Mouse (Mus musculus) embryonic facial prominence, embryonic 12.5 days (tissue): Measurements from ENCODE around the gene Bex2. TPM values are rescaled to one million over a fixed set of nuclear protein-coding genes. Genes with fewer than 3 reads are reported as not detected.
"Not testable (repeated sequence)": the region's sequence is repeated elsewhere in the genome, so short reads cannot be mapped to it uniquely, and the experiment has no call there.

Experiments used
- ATAC-seq: fragments of 200-750 bp; cut with Nextera tagmentation; 2 replicates; pipeline ENCODE4 v1.8.0; 2017; ENCODE audit not compliant: insufficient number of reproducible peaks, insufficient read depth, low FRiP score, low TSS enrichment
- H3K27ac ChIP-seq: fragments of 300-500 bp; sonication (generic); 2 replicates; pipeline ENCODE4 v1.5.1; 2016; ENCODE audit warnings: mild to moderate bottlenecking
- H3K27me3 ChIP-seq: fragments of 300-500 bp; sonication (generic); 2 replicates; pipeline ENCODE4 v1.6.1; 2016; ENCODE audit warnings: mild to moderate bottlenecking, moderate library complexity
- H3K36me3 ChIP-seq: fragments of 300-500 bp; sonication (generic); 2 replicates; pipeline ENCODE4 v1.6.1; 2016; ENCODE audit warnings: mild to moderate bottlenecking
- H3K4me1 ChIP-seq: fragments of 300-500 bp; sonication (generic); 2 replicates; pipeline ENCODE4 v1.6.1; 2016
- H3K4me2 ChIP-seq: fragments of 300-500 bp; sonication (generic); replicated peaks from 2 replicates; pipeline ENCODE4 v1.6.1; 2016; ENCODE audit warnings: mild to moderate bottlenecking, moderate library complexity
- H3K4me3 ChIP-seq: fragments of 300-500 bp; sonication (generic); 2 replicates; pipeline ENCODE4 v1.5.1; 2016; ENCODE audit warnings: mild to moderate bottlenecking
- H3K9ac ChIP-seq: fragments of 300-500 bp; sonication (generic); 2 replicates; pipeline ENCODE4 v1.6.1; 2016; ENCODE audit warnings: mild to moderate bottlenecking, moderate library complexity
- H3K9me3 ChIP-seq: fragments of 300-500 bp; sonication (generic); 2 replicates; pipeline ENCODE4 v1.6.1; 2016; ENCODE audit warnings: mild to moderate bottlenecking, moderate library complexity
- WGBS: fragments of 180-500 bp; shearing (Covaris S2); methylation state at CpG from one replicate; pipeline ENCODE4 v1.1.7; 2016; 5-methylcytosine and 5-hydroxymethylcytosine counted together
- polyA plus RNA-seq: library from polyadenylated mRNA; unstranded; fragments of >200 nt; fragmentation: Nextera tagmentation; extraction: Ambion mirVana; gene quantifications from 2 replicates; pipeline ENCODE4 v1.2.1, GENCODE M21; 2016

Gene Bex2
- polyA plus RNA-seq, 1 experiment from 2014 or later = 192 TPM

GRCm38 (mm10) chrX:136051219-136051618, 16.8 kb downstream of the Bex2 start:
- no peak overlapping the region for H3K27ac ChIP-seq
- no peaks in the 10 kb centered on the region for H3K36me3 ChIP-seq
- no peak overlapping the region for H3K4me3 ChIP-seq
- no peak overlapping the region for H3K9ac ChIP-seq
- no peaks in the 10 kb centered on the region for H3K9me3 ChIP-seq
- H3K4me2 ChIP-seq = no peak overlapping the region
- 71% methylated on average over 2 of the region's 2 CpGs for WGBS
- H3K27me3 ChIP-seq = no peaks in the 10 kb centered on the region
- H3K4me1 ChIP-seq = no peaks in the 10 kb centered on the region
- ATAC-seq = no peak

DNA sequence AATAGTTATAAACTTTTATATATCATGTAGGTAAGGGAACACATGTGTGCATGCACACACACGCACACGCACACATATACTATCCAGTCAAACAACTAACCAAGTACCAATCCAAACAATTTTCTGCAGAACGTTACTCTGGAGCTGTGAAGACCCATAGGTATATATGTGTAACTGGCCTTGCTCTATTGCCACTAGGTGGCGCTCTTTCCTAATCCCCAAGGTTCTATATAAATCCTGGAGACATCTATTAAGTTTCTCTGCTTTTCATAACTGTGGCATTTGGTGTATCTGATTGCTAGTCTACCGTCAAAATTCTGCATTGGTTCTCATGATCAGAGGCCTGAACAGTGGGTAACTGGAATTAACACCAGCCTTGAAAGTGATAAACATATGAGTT, 20.5 kb downstream of the Bex2 start:
- Histone ChIP-seq H3K4me3 (no peak overlapping the region), H3K9me3 (no peaks in the 10 kb centered on the region)
- ATAC-seq = no peak

GRCm38 (mm10) chrX:136043726-136044125, 24.3 kb downstream of the Bex2 start:
- Histone ChIP-seq H3K4me1 (no peaks in the 10 kb centered on the region), H3K27ac (no peak overlapping the region), H3K36me3 (no peaks in the 10 kb centered on the region), H3K9ac (no peak overlapping the region), H3K9me3 (no peaks in the 10 kb centered on the region), H3K27me3 (no peaks in the 10 kb centered on the region), H3K4me2 (no peak overlapping the region), H3K4me3 (no peak overlapping the region)
- 92% methylated on average over 1 of the region's 1 CpGs for WGBS
- ATAC-seq = no peak

More for the DNA sequence above, 20.5 kb downstream of the Bex2 start:
- Histone ChIP-seq H3K36me3 (no peaks in the 10 kb centered on the region), H3K4me2 (no peak overlapping the region), H3K27me3 (no peaks in the 10 kb centered on the region), H3K4me1 (no peaks in the 10 kb centered on the region), H3K27ac (no peak overlapping the region), H3K9ac (no peak overlapping the region)
- WGBS = 17% methylated on average over 5 of the region's 5 CpGs

DNA sequence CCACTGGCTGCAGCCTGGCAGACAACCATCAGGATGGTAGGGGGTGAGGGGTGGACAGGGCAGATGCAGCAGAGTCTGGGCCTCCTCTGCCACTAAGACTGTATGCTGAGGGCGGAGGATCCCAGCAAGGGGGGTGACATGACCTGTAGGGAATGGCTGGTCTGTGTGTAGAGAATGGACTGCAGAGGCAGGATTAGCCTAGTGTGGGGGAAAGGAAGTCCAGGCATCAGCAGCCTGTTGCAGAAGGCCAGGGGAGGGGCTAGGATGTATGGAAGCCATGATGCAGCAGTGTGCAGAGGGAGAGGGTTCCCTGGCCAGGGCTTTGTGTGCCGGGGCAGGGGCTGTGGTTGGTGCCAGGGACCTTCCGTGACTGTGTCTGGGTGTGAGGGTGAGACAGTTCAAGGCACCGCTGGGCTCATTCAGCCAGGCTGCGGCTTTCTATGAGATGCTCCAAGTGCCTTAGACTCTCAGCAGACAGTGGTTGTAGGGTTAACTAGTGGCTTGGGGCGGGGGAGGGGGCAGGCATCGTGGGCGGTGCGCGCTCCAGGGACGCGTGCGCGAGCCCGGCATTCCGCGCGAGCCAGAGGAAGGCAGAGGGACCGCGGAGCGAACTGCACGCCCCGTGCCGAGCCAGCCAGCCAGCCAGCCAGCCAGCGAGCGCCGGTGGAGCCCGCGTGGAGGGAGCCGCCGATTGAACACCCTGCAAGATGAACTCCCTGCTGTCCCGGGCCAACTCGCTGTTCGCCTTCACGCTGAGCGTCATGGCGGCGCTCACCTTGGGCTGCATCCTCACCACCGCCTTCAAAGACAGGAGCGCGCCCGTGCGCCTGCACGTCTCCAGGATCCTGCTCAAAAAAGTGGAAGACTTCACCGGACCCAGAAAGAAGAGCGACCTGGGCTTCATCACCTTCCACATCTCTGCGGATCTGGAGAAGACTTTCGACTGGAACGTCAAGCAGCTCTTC, 35.0 kb downstream of the Bex2 start, which contains the start of gene Arxes1:
Gene Arxes1 (plus strand): TSS at position 569 of the 965 bp plus-strand sequence.
- Histone ChIP-seq H3K4me2 (peak within 1 kb of the TSS; percentile 36), H3K4me3 (peak within 1 kb of the TSS; percentile 25)
- 41% methylated on average over 4 of the region's 49 CpGs for WGBS
- not testable (repeated sequence) for H3K9me3 ChIP-seq, H3K27ac ChIP-seq, H3K9ac ChIP-seq, H3K4me1 ChIP-seq, H3K27me3 ChIP-seq, H3K36me3 ChIP-seq
- peak; percentile 95 for ATAC-seq

- no peaks in the 10 kb centered on the region for H3K4me1 ChIP-seq
- no peak overlapping the region for H3K4me3 ChIP-seq
- no peaks in the 10 kb centered on the region for H3K9me3 ChIP-seq
- H3K9ac ChIP-seq = no peak overlapping the region
- H3K4me2 ChIP-seq = no peak overlapping the region
- ATAC-seq = no peak
- H3K27me3 ChIP-seq = peaks cover 6% of the 10 kb centered on the region; the same call in 1 of the 2 replicates
- H3K36me3 ChIP-seq = no peaks in the 10 kb centered on the region
- WGBS = 82% methylated on average over 1 of the region's 1 CpGs
- no peak overlapping the region for H3K27ac ChIP-seq
These were observed 37.7 kb downstream of the Bex2 start for GRCm38 (mm10) chrX:136030331-136030730.

Other genes starting within 250 kb of the Bex2 start
- 53.5 and 59.0 TPM in 2 replicates for gene Gprasp2, start 229.2 kb downstream of the Bex2 start, polyA plus RNA-seq
- gene Arxes2, start 74.4 kb downstream of the Bex2 start, polyA plus RNA-seq = 94.5 and 101 TPM in 2 replicates
- gene Arxes1, start 34.9 kb downstream of the Bex2 start, polyA plus RNA-seq = 46.1 and 49.2 TPM in 2 replicates
- 0.10 TPM in 1 of 2 replicates, not detected in the other for gene Nxf3, start 17.0 kb upstream of the Bex2 start, polyA plus RNA-seq
- 68.5 and 68.7 TPM in 2 replicates for gene Bex4, start 70.8 kb upstream of the Bex2 start, polyA plus RNA-seq
- gene Tceal8, start 104.1 kb upstream of the Bex2 start, polyA plus RNA-seq = 191 and 215 TPM in 2 replicates
- 9.8 and 10.9 TPM in 2 replicates for gene Tceal5, start 135.6 kb upstream of the Bex2 start, polyA plus RNA-seq
- gene Tceal7, start 146.5 kb upstream of the Bex2 start, polyA plus RNA-seq = 9.8 and 12.1 TPM in 2 replicates
- 86.3 and 86.5 TPM in 2 replicates for gene Bex1, start 147.3 kb upstream of the Bex2 start, polyA plus RNA-seq
- gene Tceal9, start 176.8 kb upstream of the Bex2 start, polyA plus RNA-seq = 593 and 600 TPM in 2 replicates
- gene Bex3, start 202.0 kb upstream of the Bex2 start, polyA plus RNA-seq = 585 and 595 TPM in 2 replicates